Mouse (Mus musculus): Measurements from ENCODE around the gene Nkiras2.

GRCm38 (mm10) chr11:100625754-100626700, 7.0 kb downstream of the Nkiras2 start:
- no peak for TF ChIP-seq CTCF (IDR thresholded peaks at IDR 0.05; ENCODE audit: low read depth)
- TF ChIP-seq EP300 (IDR thresholded peaks at IDR 0.05; ENCODE audit: low read depth) = no peak

All from liver, embryonic 14.5 days (tissue).